Mouse (Mus musculus): Measurements from ENCODE around the gene Scpep1.

GRCm38 (mm10) chr11:88986616-88987015 is 31.4 kb upstream of the Scpep1 start:
- TF ChIP-seq CTCF (IDR thresholded peaks at IDR 0.05; ENCODE audit: control insufficient read depth, insufficient read depth, insufficient replicate concordance, low read depth, low read length) (no peak), POLR2A (IDR thresholded peaks at IDR 0.05; ENCODE audit: control insufficient read depth, low read depth, low read length) (no peak)

Measured in testis, adult 2 months (tissue).